Mouse (Mus musculus) embryonic facial prominence, embryonic 13.5 days (tissue): ENCODE results near the gene Sstr2. TPM values are rescaled to one million over a fixed set of nuclear protein-coding genes. Genes with fewer than 3 reads are reported as not detected.

ENCODE experiments used
- polyA plus RNA-seq: library from polyadenylated mRNA; unstranded; fragments of >200 nt; fragmentation: Nextera tagmentation; extraction: Ambion mirVana; gene quantifications from 2 replicates; pipeline ENCODE4 v1.2.1, GENCODE M21; 2015

The Sstr2 gene
- polyA plus RNA-seq, 1 experiment from 2014 or later = 1.3 TPM

Other genes with a start within 250 kb of the Sstr2 start
- gene Cog1, start 29.8 kb downstream of the Sstr2 start, polyA plus RNA-seq = 24.3 and 27.4 TPM in 2 replicates
- gene Slc39a11, start 30.7 kb downstream of the Sstr2 start, polyA plus RNA-seq = 21.3 and 26.3 TPM in 2 replicates
- 49.0 and 50.1 TPM in 2 replicates for gene Fam104a, start 64.8 kb downstream of the Sstr2 start, polyA plus RNA-seq
- 23.5 and 24.4 TPM in 2 replicates for gene D11Wsu47e, start 65.1 kb downstream of the Sstr2 start, polyA plus RNA-seq
- gene Cpsf4l, start 90.7 kb downstream of the Sstr2 start, polyA plus RNA-seq = 1.5 and 1.7 TPM in 2 replicates
- 108 and 119 TPM in 2 replicates for gene Cdc42ep4, start 132.5 kb downstream of the Sstr2 start, polyA plus RNA-seq